Mouse (Mus musculus) layer of hippocampus, postnatal 25 days (tissue): ENCODE measurements around the gene Phf10. TPM values are rescaled to one million over a fixed set of nuclear protein-coding genes. Genes with fewer than 3 reads are reported as not detected.
"Not testable (repeated sequence)": the region's sequence is repeated elsewhere in the genome, so short reads cannot be mapped to it uniquely, and the experiment has no call there.

ENCODE experiments used
- DNase-seq, 2 experiments: peaks; one replicate each; pipeline ENCODE4 v3.0.0; 2022; ENCODE audit warnings: mixed read lengths in 2 of 2, low spot score in 1 of 2; ENCODE audit errors: extremely low spot score in 1 of 2
- total RNA-seq, 2 experiments: library from RNA; stranded (reverse); gene quantifications; 2 replicates each; pipeline ENCODE4 v1.2.3; 2021

The Phf10 gene
- total RNA-seq, 2 experiments from 2014 or later = 57.4 to 62.0 TPM

DNA sequence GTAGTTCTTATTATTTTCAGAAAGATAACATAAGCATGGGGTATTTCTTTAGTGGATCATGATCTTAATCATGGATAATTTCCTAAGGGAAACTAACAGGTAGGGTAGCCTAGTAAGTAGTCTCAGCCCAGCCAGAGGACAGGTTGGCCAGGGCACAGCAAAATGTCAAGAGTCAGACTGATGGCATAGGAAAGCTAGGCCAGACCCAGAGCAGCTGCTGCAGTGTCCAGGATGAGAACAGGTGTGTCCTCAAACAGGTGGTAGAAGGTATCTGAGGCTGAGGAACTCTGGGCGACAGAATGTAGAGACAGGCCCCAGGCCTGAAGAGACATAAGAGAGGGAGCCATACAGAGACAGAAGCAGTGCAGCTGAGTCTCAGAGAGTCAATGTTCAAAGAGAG lies 62.1 kb downstream of the Phf10 start:
- no peak for DNase-seq

GRCm38 (mm10) chr17:14895058-14895457 lies 66.0 kb downstream of the Phf10 start:
- DNase-seq = not testable (repeated sequence)

Other genes with a start within 250 kb of the Phf10 start
- gene Wdr27, start 18.1 kb downstream of the Phf10 start, total RNA-seq = 1 to 10 TPM; 1.2 to 2.4 TPM
- gene 1600012H06Rik, start 18.1 kb downstream of the Phf10 start, total RNA-seq = 10 to 100 TPM; 14.7 to 16.8 TPM
- gene 9030025P20Rik, start 17.2 kb upstream of the Phf10 start, total RNA-seq = 1 to 10 TPM; 4.6 to 8.1 TPM
- gene Gm3417, start 17.5 kb upstream of the Phf10 start, total RNA-seq = not detected
- 1 to 10 TPM; 2.1 to 3.8 TPM for gene Gm3435, start 48.9 kb upstream of the Phf10 start, total RNA-seq
- gene Ermard, start 79.9 kb upstream of the Phf10 start, total RNA-seq = 10 to 100 TPM; 44.9 to 72.4 TPM
- 1 to 10 TPM in 1 of 2 experiments, not detected in 1; 1.1 TPM for gene Tcte3, start 80.2 kb upstream of the Phf10 start, total RNA-seq
- gene Gm3448, start 80.3 kb upstream of the Phf10 start, total RNA-seq = 10 to 100 TPM in 1 of 2 experiments, 1 to 10 TPM in 1; 6.8 to 10.5 TPM